Mouse (Mus musculus): ENCODE data around the gene Adk. TPM values are rescaled to one million over a fixed set of nuclear protein-coding genes. Genes with fewer than 3 reads are reported as not detected.

Adk gene
- total and polyA plus RNA-seq, 3 experiments: 47.9 to 129 (median 59.0) TPM

Other genes with a start within 250 kb of the Adk start
- 2.4 and 3.2 TPM in 2 replicates for gene Plau, start 215.9 kb upstream of the Adk start, total RNA-seq (2012; rRNA removed)
- gene Plau, start 215.9 kb upstream of the Adk start, total RNA-seq (2014; rRNA removed): 1.4 and 1.8 TPM in 2 replicates
- gene Plau, start 215.9 kb upstream of the Adk start, polyA plus RNA-seq (2012; ENCODE audit: insufficient read length, low read depth): 2.8 TPM in 2 replicates
- gene Vcl, start 123.2 kb upstream of the Adk start, total RNA-seq (2012; rRNA removed): 2.1 and 2.6 TPM in 2 replicates
- 3.9 and 4.6 TPM in 2 replicates for gene Vcl, start 123.2 kb upstream of the Adk start, total RNA-seq (2014; rRNA removed)
- gene Vcl, start 123.2 kb upstream of the Adk start, polyA plus RNA-seq (2012; ENCODE audit: insufficient read length, low read depth): 4.5 and 7.1 TPM in 2 replicates
- 32.6 and 38.7 TPM in 2 replicates for gene Ap3m1, start 66 bp upstream of the Adk start, total RNA-seq (2012; rRNA removed)
- 73.4 and 78.3 TPM in 2 replicates for gene Ap3m1, start 66 bp upstream of the Adk start, total RNA-seq (2014; rRNA removed)
- gene Ap3m1, start 66 bp upstream of the Adk start, polyA plus RNA-seq (2012; ENCODE audit: insufficient read length, low read depth): 60.3 and 61.7 TPM in 2 replicates

All from CH12.LX (cell line).